Mouse (Mus musculus) liver, postnatal 0 days (tissue): Measurements from ENCODE around the gene Caln1.

ENCODE experiments used
- CTCF ChIP-seq: sonication (generic); IDR thresholded peaks from 2 replicates; pipeline ENCODE4 v1.5.1; 2016; ENCODE audit warnings: antibody characterized with exemption, low read depth
- EP300 ChIP-seq: IDR thresholded peaks from 2 replicates; pipeline ENCODE4 v1.6.1; 2016; ENCODE audit warnings: antibody characterized with exemption, low read depth, mild to moderate bottlenecking

DNA sequence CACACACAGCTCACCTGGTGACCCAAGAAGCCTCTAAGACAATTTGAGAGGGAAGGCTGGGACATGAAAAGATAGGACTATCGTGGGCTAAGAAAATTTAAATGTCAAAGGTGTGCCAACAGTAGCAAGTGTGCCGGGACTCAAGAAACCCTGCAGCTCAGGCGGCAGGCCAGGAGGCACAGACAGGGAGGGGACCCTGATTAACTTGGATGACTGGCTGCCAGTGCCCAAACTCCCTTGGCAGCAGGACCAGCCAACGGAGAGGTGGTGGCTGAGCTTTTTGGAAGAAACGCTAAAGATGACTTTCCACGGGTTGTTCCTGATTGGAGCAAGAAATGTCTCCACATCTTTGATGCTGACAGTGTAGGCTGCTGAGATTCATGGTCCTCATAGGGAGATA is 78.2 kb downstream of the Caln1 start:
- no peak for TF ChIP-seq CTCF
- no peak for TF ChIP-seq EP300
